Mouse (Mus musculus): ENCODE data around the gene Ifrd2. TPM values are rescaled to one million over a fixed set of nuclear protein-coding genes. Genes with fewer than 3 reads are reported as not detected.
A peak's percentile ranks its signal among the peaks of the same experiment; 100 is the strongest.

The Ifrd2 gene
- polyA plus RNA-seq, 1 experiment from 2014 or later: 59.7 TPM

DNA sequence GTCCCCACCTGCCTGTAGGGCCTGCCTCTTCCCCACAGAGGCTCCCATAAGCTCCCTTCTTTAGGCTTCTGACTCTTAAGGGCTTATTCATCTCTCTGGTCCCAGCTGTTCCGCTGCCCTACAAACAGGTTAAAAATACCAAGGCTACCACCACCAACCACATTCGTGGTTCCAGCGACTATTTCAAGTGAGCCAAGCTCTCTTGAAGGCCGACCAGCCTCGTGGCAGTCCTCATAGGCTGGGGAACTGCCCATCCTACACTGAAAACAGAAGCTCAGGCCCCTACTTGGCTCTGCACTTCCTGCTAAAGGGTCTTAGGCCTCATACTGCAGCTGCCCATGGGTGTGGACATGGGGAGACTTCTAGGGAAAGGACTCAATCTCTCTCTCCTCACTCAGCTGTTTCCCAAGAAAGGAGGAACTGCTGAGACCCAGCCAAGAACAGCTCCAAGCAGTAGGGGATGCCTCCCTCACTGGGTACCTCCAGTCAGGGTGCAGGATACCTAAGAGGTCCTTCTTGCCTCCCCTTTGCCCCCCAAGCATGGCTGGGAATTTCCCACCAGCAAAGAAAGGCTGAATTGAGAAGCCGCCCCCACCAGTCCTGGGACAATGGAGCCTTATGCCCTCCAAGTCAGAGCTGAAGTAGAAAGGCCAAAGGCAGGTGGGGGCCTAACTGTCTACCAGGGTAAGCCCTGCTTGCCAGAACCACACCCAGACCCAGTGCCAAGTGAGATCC lies 24.2 kb downstream of the Ifrd2 start:
- DNase-seq (ENCODE audit: low spot score): no peak
- 75% methylated on average over 6 of the region's 6 CpGs for WGBS
- no peaks in the 10 kb centered on the region for H3K9me3 ChIP-seq
- H3K27me3 ChIP-seq (replicated peaks; ENCODE audit: low read depth, poor library complexity, severe bottlenecking): peaks cover 8% of the 10 kb centered on the region; the same call in 1 of the 2 replicates
- peaks cover 32% of the 10 kb centered on the region for H3K36me3 ChIP-seq (replicated peaks)
- peak overlapping the region; percentile 59 for H3K4me3 ChIP-seq
- peak overlapping the region; percentile 96 for H3K27ac ChIP-seq (replicated peaks)
- peaks cover 76% of the 10 kb centered on the region for H3K4me1 ChIP-seq

- Histone ChIP-seq H3K9me3 (no peaks in the 10 kb centered on the region), H3K36me3 (replicated peaks) (peaks cover 39% of the 10 kb centered on the region), H3K4me1 (peaks cover 69% of the 10 kb centered on the region), H3K4me3 (peak overlapping the region; percentile 59), H3K27me3 (replicated peaks; ENCODE audit: low read depth, poor library complexity, severe bottlenecking) (peaks cover 3% of the 10 kb centered on the region; the same call in 1 of the 2 replicates), H3K27ac (replicated peaks) (peak overlapping the region; percentile 96)
- 3% methylated on average over 48 of the region's 48 CpGs for WGBS
- peak; percentile 99 for DNase-seq (ENCODE audit: low spot score)
Measured at GRCm38 (mm10) chr9:107612191-107612944, 24.9 kb downstream of the Ifrd2 start.

DNA sequence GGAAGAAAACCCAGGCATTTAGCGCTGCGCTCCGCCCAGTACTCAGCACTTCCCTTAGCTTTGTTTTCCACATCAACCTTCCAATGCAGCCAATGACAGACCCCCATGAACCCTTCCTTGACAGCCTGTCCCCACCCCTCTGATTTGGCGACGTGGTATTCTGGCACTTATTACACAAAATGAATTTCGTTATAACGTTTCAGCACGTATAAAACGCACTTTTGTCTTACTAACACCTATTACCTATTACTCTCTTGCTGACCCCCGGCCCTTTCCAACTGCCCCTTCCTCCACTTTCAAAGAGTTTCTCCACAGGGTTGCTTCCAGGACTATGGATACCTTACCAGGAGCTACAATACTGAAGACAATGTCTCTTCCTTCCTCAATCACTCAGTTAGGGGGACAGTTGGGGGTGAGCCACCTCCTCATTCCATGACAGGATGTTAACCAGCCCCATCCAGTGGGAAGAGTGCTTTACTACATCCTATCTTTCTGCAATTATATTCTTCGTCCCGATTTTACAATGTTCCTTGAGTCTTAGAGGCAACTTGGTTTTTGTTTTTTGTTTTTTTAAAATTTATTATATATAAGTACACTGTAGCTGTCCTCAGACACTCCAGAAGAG lies 25.6 kb downstream of the Ifrd2 start:
- no peak for DNase-seq (ENCODE audit: low spot score)
- WGBS: 15% methylated on average over 12 of the region's 12 CpGs
- peak overlapping the region; percentile 96 for H3K27ac ChIP-seq (replicated peaks)
- peaks cover 46% of the 10 kb centered on the region for H3K36me3 ChIP-seq (replicated peaks)
- H3K4me3 ChIP-seq: peak overlapping the region; percentile 59
- peaks cover 62% of the 10 kb centered on the region for H3K4me1 ChIP-seq
- peaks cover 2% of the 10 kb centered on the region; the same call in 1 of the 2 replicates for H3K27me3 ChIP-seq (replicated peaks; ENCODE audit: low read depth, poor library complexity, severe bottlenecking)
- H3K9me3 ChIP-seq: no peaks in the 10 kb centered on the region

DNA sequence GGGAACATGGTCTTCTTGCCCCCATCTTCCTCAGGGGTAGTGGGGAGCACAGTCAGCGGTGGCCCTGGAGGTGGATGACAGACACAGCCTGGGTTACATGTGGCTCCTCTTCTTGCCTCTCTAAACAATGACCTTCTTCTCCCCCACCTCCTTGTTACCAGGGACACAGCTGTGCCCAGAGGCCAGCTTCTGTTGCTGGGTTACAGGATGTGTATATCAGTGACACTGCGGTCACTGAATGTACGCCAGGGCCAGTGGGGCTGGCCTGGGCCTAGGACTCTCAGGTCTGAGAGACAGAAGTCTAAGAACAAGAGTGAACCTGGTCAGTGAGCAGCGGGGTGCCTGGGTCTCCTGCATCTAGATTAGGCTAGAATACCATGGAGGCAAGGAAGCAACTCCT lies 27.6 kb downstream of the Ifrd2 start:
- H3K9me3 ChIP-seq: no peaks in the 10 kb centered on the region
- WGBS: 65% methylated on average over 4 of the region's 4 CpGs
- DNase-seq (ENCODE audit: low spot score): no peak
- H3K4me1 ChIP-seq: peaks cover 42% of the 10 kb centered on the region
- peak overlapping the region; percentile 26; the same call in 1 of the 2 replicates for H3K27ac ChIP-seq (replicated peaks)
- H3K27me3 ChIP-seq (replicated peaks; ENCODE audit: low read depth, poor library complexity, severe bottlenecking): no peaks in the 10 kb centered on the region
- peak overlapping the region; percentile 1; the same call in 1 of the 2 replicates for H3K4me3 ChIP-seq
- peaks cover 66% of the 10 kb centered on the region for H3K36me3 ChIP-seq (replicated peaks)

DNA sequence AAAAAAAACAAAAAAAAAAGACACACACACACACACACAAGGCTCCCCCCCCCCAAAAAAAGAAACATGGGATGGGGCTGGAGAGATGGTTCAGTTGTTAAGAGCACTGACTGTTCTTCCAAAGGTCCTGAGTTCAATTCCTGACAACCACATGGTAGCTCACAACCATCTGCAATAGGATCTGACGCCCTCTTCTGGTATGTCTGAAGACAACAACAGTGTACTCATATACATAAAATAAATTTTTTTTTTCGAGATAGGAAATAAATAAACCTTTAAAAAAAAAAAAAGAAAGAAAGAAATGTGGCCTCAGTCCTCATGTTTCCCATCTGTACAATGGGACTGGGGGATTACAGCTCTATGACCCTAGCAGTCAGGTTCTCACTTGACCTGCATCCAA lies 30.0 kb downstream of the Ifrd2 start:
- WGBS: 83% methylated on average over 2 of the region's 2 CpGs
- Histone ChIP-seq H3K4me3 (no peak overlapping the region), H3K4me1 (peaks cover 24% of the 10 kb centered on the region), H3K27ac (replicated peaks) (no peak overlapping the region), H3K9me3 (no peaks in the 10 kb centered on the region), H3K27me3 (replicated peaks; ENCODE audit: low read depth, poor library complexity, severe bottlenecking) (no peaks in the 10 kb centered on the region), H3K36me3 (replicated peaks) (peaks cover 80% of the 10 kb centered on the region)
- DNase-seq (ENCODE audit: low spot score): no peak

DNA sequence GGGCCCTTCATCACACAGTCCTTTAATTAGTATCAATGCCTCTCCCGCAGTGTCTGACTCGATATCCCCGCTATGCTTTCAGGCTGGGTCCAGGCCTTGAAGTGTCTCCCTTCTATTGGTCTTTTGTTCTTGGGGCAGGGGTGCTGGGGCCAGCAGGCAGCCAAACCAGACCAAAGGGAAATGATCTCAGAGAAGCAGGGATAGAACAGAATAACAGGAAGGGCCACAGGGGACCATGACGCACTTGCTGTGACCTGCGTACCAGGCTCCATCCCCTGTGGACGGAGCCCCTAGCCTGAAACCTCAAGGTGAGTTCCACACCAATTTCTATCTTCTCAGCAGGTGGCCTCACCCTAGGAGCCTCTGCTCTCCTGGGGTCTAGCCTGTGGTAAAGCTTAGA lies 30.7 kb downstream of the Ifrd2 start:
- peaks cover 17% of the 10 kb centered on the region for H3K4me1 ChIP-seq
- no peaks in the 10 kb centered on the region for H3K27me3 ChIP-seq (replicated peaks; ENCODE audit: low read depth, poor library complexity, severe bottlenecking)
- no peak overlapping the region for H3K27ac ChIP-seq (replicated peaks)
- no peaks in the 10 kb centered on the region for H3K9me3 ChIP-seq
- H3K36me3 ChIP-seq (replicated peaks): peaks cover 86% of the 10 kb centered on the region
- no peak overlapping the region for H3K4me3 ChIP-seq
- no peak for DNase-seq (ENCODE audit: low spot score)
- WGBS: 90% methylated on average over 6 of the region's 6 CpGs

DNA sequence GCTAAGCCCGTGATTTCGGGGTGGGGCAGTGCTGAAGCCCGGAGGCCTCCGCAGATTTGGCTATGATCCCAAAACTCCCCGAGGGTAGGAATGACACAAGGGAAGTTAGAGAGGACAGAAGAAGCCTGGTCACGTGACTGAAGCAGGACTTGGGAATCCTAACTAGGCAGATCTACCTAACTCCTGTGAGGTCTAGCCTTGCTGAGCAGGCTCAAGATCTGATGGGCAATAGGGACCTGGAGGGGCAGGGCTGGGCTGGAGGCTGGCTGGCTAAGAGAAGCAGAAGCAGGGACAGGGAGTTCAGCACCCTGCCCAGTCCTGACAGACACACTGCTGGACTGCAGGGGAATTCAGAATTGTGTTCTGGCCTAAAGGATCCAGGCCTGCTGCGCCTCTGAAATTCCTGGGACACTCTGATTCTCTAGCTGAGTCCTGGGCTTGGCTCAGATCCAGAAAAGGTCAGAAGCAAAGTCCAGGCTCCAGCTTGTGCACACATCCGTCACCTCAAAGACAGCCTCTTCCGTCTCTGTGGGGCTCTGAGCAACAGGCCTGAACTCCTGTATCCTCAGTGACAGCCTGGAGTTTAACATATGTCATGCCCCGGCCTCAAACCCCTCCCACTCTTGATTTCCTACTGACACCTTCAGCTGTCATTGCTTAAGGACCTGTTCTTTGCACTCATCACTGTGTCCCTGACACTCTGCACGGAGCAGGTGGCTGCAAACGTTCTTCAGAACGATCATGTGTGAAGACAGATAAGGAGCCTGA lies 31.5 kb downstream of the Ifrd2 start:
- Histone ChIP-seq H3K27me3 (replicated peaks; ENCODE audit: low read depth, poor library complexity, severe bottlenecking) (no peaks in the 10 kb centered on the region), H3K36me3 (replicated peaks) (peaks cover 90% of the 10 kb centered on the region), H3K4me1 (peaks cover 9% of the 10 kb centered on the region), H3K27ac (replicated peaks) (no peak overlapping the region; the same call in 1 of the 2 replicates), H3K9me3 (no peaks in the 10 kb centered on the region), H3K4me3 (no peak overlapping the region)
- WGBS: 83% methylated on average over 13 of the region's 13 CpGs
- DNase-seq (ENCODE audit: low spot score): no peak

- peaks cover 8% of the 10 kb centered on the region for H3K4me1 ChIP-seq
- peaks cover 90% of the 10 kb centered on the region for H3K36me3 ChIP-seq (replicated peaks)
- no peak overlapping the region for H3K27ac ChIP-seq (replicated peaks)
- no peaks in the 10 kb centered on the region for H3K9me3 ChIP-seq
- no peak for DNase-seq (ENCODE audit: low spot score)
- 89% methylated on average over 13 of the region's 13 CpGs for WGBS
- no peaks in the 10 kb centered on the region for H3K27me3 ChIP-seq (replicated peaks; ENCODE audit: low read depth, poor library complexity, severe bottlenecking)
- no peak overlapping the region for H3K4me3 ChIP-seq
Measured at GRCm38 (mm10) chr9:107619546-107619879, 32.1 kb downstream of the Ifrd2 start.

DNA sequence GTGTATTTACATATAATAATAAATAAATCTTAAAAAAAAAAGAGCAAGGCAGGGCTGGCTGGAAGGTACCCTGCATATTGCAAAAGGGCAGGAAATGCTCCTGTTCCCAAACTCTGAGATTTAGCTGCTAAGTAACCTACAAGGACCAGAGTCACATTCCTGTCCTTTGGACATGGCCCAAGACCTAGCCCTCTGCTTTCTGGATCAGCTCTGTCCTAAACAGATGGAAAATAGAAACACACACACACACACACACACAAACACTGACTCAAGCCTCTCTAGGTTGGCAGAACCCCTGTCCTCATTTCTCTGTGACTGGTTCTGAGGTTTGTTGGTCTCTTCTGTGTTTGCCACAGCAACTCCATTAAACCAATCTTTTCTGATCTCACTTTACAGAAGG lies 33.5 kb downstream of the Ifrd2 start:
- DNase-seq (ENCODE audit: low spot score): no peak
- peaks cover 15% of the 10 kb centered on the region for H3K4me1 ChIP-seq
- H3K36me3 ChIP-seq (replicated peaks): peaks cover 90% of the 10 kb centered on the region
- no peaks in the 10 kb centered on the region for H3K27me3 ChIP-seq (replicated peaks; ENCODE audit: low read depth, poor library complexity, severe bottlenecking)
- H3K9me3 ChIP-seq: no peaks in the 10 kb centered on the region
- H3K27ac ChIP-seq (replicated peaks): no peak overlapping the region
- H3K4me3 ChIP-seq: no peak overlapping the region

DNA sequence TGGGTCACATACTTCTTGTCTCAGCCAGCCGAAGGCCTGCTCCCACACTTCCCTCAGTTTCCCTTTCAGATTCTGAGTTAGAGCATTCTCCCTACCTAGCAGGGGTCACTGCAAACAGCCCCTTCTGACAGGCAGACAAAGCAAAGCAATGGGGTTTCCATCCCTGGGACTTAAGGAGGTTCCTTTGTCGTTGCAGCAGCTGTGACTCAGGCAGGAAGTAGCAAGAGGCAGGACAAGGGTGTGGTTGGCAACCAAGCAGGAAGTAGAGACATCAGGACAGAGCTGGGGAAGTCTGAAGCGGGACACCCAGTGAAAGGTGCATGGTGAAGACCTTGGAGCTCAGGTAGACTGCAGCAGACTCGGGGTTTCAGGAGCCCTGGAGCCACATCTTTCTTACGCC lies 37.1 kb downstream of the Ifrd2 start:
- WGBS: 73% methylated on average over 5 of the region's 5 CpGs
- H3K27me3 ChIP-seq (replicated peaks; ENCODE audit: low read depth, poor library complexity, severe bottlenecking): no peaks in the 10 kb centered on the region
- peak overlapping the region; percentile 15; the same call in 1 of the 2 replicates for H3K4me3 ChIP-seq
- H3K27ac ChIP-seq (replicated peaks): peak overlapping the region; percentile 96
- DNase-seq (ENCODE audit: low spot score): no peak
- H3K4me1 ChIP-seq: peaks cover 50% of the 10 kb centered on the region
- H3K9me3 ChIP-seq: no peaks in the 10 kb centered on the region
- peaks cover 82% of the 10 kb centered on the region for H3K36me3 ChIP-seq (replicated peaks)

- Histone ChIP-seq H3K36me3 (replicated peaks) (peaks cover 81% of the 10 kb centered on the region), H3K4me1 (peaks cover 55% of the 10 kb centered on the region), H3K27ac (replicated peaks) (peak overlapping the region; percentile 96; the same call in 1 of the 2 replicates)
Measured at GRCm38 (mm10) chr9:107624951-107625350, 37.5 kb downstream of the Ifrd2 start.

More at GRCm38 (mm10) chr9:107624951-107625350, 37.5 kb downstream of the Ifrd2 start:
- DNase-seq (ENCODE audit: low spot score): no peak
- no peaks in the 10 kb centered on the region for H3K9me3 ChIP-seq
- peak overlapping the region; percentile 15; the same call in 1 of the 2 replicates for H3K4me3 ChIP-seq
- 90% methylated on average over 3 of the region's 3 CpGs for WGBS
- no peaks in the 10 kb centered on the region for H3K27me3 ChIP-seq (replicated peaks; ENCODE audit: low read depth, poor library complexity, severe bottlenecking)
